Mouse (Mus musculus): ENCODE results near the gene Myo18b. TPM values are rescaled to one million over a fixed set of nuclear protein-coding genes. Genes with fewer than 3 reads are reported as not detected.
A peak's percentile ranks its signal among the peaks of the same experiment; 100 is the strongest.

Myo18b gene
- polyA plus RNA-seq, 1 experiment from 2014 or later, result 2.0 TPM

DNA sequence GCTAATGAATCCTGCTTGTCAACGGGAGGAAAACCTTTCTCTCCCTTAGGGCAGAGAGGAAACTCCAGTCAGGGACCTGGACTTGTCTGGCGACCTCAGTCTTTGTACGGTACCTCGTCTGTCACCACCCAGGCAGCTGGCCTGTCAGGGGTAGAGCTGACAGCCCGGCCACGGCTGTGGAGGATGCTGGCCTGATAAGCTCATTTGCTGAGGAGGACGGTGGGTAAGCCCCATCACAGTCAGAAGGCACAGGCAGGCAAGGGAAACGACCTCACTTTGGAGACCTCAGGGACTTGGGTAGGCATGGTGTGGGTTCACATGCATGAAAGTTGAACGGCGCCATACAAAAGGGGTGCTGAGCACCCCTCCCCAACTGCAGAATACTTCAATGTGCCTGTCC lies 140.6 kb downstream of the Myo18b start:
- Histone ChIP-seq H3K36me3 (ENCODE audit: control insufficient read depth, insufficient read depth, low read length) (no peaks in the 10 kb centered on the region), H3K4me2 (ENCODE audit: low read length) (no peak overlapping the region), H3K4me1 (ENCODE audit: control insufficient read depth, insufficient read depth, low read length) (peaks cover 6% of the 10 kb centered on the region), H3K9ac (ENCODE audit: low read depth, low read length) (no peak overlapping the region), H3K27ac (ENCODE audit: low read length) (peak overlapping the region; percentile 66; the same call in 1 of the 2 replicates), H3K27me3 (ENCODE audit: control insufficient read depth, insufficient read depth, low read depth, low read length) (no peaks in the 10 kb centered on the region), H3K4me3 (ENCODE audit: low read depth, low read length) (no peak overlapping the region), H3K9me3 (replicated peaks; ENCODE audit: control insufficient read depth, low read length, poor library complexity, severe bottlenecking) (no peaks in the 10 kb centered on the region)
- ATAC-seq, result peak; percentile 60
- WGBS, result 18% methylated on average over 10 of the region's 10 CpGs

GRCm38 (mm10) chr5:112749634-112750033 lies 146.5 kb downstream of the Myo18b start:
- H3K4me2 ChIP-seq (ENCODE audit: low read length), result no peak overlapping the region
- no peaks in the 10 kb centered on the region for H3K9me3 ChIP-seq (replicated peaks; ENCODE audit: control insufficient read depth, low read length, poor library complexity, severe bottlenecking)
- no peak overlapping the region for H3K4me3 ChIP-seq (ENCODE audit: low read depth, low read length)
- H3K36me3 ChIP-seq (ENCODE audit: control insufficient read depth, insufficient read depth, low read length), result no peaks in the 10 kb centered on the region
- WGBS, result 33% methylated on average over 5 of the region's 5 CpGs
- H3K9ac ChIP-seq (ENCODE audit: low read depth, low read length), result no peak overlapping the region
- peaks cover 25% of the 10 kb centered on the region for H3K4me1 ChIP-seq (ENCODE audit: control insufficient read depth, insufficient read depth, low read length)
- H3K27me3 ChIP-seq (ENCODE audit: control insufficient read depth, insufficient read depth, low read depth, low read length), result no peaks in the 10 kb centered on the region
- H3K27ac ChIP-seq (ENCODE audit: low read length), result peak overlapping the region; percentile 66
- peak; percentile 65 for ATAC-seq

DNA sequence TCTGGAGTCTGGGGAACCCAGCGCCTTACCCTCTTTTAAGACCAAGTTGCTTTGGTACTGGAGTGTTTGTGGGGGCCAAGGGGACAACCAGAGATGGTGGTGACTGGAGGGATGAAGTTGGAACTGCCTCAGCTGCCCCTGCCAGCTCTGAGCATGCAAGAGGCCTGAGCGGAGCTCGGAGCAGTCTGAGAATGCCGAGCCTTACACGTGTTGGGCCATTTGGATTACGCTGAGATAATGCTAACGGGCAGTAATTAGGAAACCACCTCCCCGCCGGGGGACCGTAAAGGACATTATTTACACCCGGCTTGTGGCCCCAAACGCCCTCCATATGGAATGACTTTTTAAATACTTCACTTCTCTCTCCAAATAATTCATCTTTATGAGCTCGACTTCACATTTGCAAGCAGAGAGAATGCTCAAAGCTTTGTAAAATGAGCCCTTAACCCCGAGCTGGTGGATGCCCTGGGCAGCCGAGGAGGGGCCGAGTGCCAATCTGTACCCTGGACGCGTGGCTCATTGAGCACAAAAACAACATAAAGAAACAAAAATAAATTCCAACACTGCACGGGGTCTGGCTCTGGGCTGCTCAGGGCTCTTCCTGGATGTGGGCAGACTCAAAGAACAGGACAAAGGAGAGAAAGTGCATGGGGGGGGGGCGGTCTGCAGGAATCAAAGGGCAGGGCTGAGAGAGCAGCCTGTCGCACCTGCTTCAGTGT lies 148.0 kb downstream of the Myo18b start:
- ATAC-seq, result peak; percentile 55; the same call in 1 of the 2 replicates
- H3K4me2 ChIP-seq (ENCODE audit: low read length), result no peak overlapping the region
- peak overlapping the region; percentile 70 for H3K27ac ChIP-seq (ENCODE audit: low read length)
- no peak overlapping the region for H3K4me3 ChIP-seq (ENCODE audit: low read depth, low read length)
- H3K9ac ChIP-seq (ENCODE audit: low read depth, low read length), result peak overlapping the region; percentile 15; the same call in 1 of the 2 replicates
- H3K36me3 ChIP-seq (ENCODE audit: control insufficient read depth, insufficient read depth, low read length), result no peaks in the 10 kb centered on the region
- no peaks in the 10 kb centered on the region for H3K9me3 ChIP-seq (replicated peaks; ENCODE audit: control insufficient read depth, low read length, poor library complexity, severe bottlenecking)
- H3K4me1 ChIP-seq (ENCODE audit: control insufficient read depth, insufficient read depth, low read length), result peaks cover 29% of the 10 kb centered on the region
- no peaks in the 10 kb centered on the region for H3K27me3 ChIP-seq (ENCODE audit: control insufficient read depth, insufficient read depth, low read depth, low read length)
- 18% methylated on average over 21 of the region's 21 CpGs for WGBS

DNA sequence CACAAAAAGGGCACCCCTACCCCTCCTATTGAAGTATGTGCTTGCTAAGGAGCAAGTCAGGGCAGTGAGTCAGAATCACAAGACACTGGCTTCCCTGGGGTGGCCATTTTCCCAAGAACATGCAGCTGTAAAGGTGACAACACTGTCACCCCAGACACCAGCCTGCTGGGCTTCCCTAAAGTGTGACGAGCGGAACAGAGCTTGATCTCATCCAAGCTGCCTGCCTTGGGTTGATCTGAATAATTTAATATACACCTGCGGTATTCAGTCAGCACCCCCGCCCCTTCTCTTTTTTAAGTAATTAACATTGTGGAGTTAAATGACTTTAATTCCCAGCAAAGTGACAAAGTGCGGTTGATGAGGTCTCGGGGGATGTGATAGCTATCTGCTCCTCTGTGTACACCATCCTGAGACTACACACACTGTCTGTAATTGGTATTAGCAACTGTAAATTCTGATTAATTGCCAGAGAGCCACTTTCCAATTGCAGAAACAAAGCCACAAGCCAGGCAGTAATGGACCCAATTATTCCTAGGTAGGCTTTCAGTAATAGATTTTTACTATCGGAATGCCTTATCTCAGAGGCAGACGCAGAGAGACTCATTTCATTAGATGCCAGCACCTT lies 148.7 kb downstream of the Myo18b start:
- Histone ChIP-seq H3K27me3 (ENCODE audit: control insufficient read depth, insufficient read depth, low read depth, low read length) (no peaks in the 10 kb centered on the region), H3K4me1 (ENCODE audit: control insufficient read depth, insufficient read depth, low read length) (peaks cover 30% of the 10 kb centered on the region), H3K27ac (ENCODE audit: low read length) (peak overlapping the region; percentile 70), H3K9ac (ENCODE audit: low read depth, low read length) (no peak overlapping the region; the same call in 1 of the 2 replicates), H3K9me3 (replicated peaks; ENCODE audit: control insufficient read depth, low read length, poor library complexity, severe bottlenecking) (no peaks in the 10 kb centered on the region), H3K4me3 (ENCODE audit: low read depth, low read length) (no peak overlapping the region), H3K36me3 (ENCODE audit: control insufficient read depth, insufficient read depth, low read length) (no peaks in the 10 kb centered on the region), H3K4me2 (ENCODE audit: low read length) (no peak overlapping the region)
- WGBS, result 42% methylated on average over 8 of the region's 8 CpGs
- ATAC-seq, result 0 out of 2 replicates have a peak, but pooled peaks have one; percentile 54

GRCm38 (mm10) chr5:112745176-112745575 lies 151.0 kb downstream of the Myo18b start:
- Histone ChIP-seq H3K27ac (ENCODE audit: low read length) (no peak overlapping the region), H3K4me2 (ENCODE audit: low read length) (no peak overlapping the region), H3K36me3 (ENCODE audit: control insufficient read depth, insufficient read depth, low read length) (no peaks in the 10 kb centered on the region), H3K4me1 (ENCODE audit: control insufficient read depth, insufficient read depth, low read length) (peaks cover 30% of the 10 kb centered on the region), H3K9me3 (replicated peaks; ENCODE audit: control insufficient read depth, low read length, poor library complexity, severe bottlenecking) (no peaks in the 10 kb centered on the region), H3K4me3 (ENCODE audit: low read depth, low read length) (no peak overlapping the region), H3K27me3 (ENCODE audit: control insufficient read depth, insufficient read depth, low read depth, low read length) (no peaks in the 10 kb centered on the region), H3K9ac (ENCODE audit: low read depth, low read length) (no peak overlapping the region)
- 66% methylated on average over 6 of the region's 6 CpGs for WGBS
- no peak for ATAC-seq

DNA sequence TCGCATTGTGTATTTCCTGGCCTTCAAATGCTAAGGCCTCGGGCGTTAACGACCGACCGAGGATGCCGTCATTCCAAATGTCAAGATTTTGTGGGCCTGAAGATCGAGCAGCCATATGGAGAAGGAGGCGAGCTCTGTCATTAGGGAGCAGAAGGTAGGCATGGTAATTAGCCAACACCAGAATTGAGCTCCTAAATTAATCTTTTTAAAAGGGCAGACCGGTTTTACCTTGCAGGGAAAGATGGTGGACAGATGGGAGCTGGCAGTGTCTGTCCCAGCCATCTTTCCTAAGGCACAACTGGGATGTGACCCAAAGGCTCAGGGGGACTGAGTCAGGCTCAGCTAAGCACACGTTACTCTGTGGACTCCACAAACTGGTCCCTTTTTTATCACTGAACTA lies 151.6 kb downstream of the Myo18b start:
- H3K27me3 ChIP-seq (ENCODE audit: control insufficient read depth, insufficient read depth, low read depth, low read length), result no peaks in the 10 kb centered on the region
- ATAC-seq, result no peak
- no peaks in the 10 kb centered on the region for H3K9me3 ChIP-seq (replicated peaks; ENCODE audit: control insufficient read depth, low read length, poor library complexity, severe bottlenecking)
- peaks cover 28% of the 10 kb centered on the region for H3K4me1 ChIP-seq (ENCODE audit: control insufficient read depth, insufficient read depth, low read length)
- H3K4me2 ChIP-seq (ENCODE audit: low read length), result no peak overlapping the region
- no peaks in the 10 kb centered on the region for H3K36me3 ChIP-seq (ENCODE audit: control insufficient read depth, insufficient read depth, low read length)
- no peak overlapping the region for H3K9ac ChIP-seq (ENCODE audit: low read depth, low read length)
- no peak overlapping the region for H3K27ac ChIP-seq (ENCODE audit: low read length)
- no peak overlapping the region for H3K4me3 ChIP-seq (ENCODE audit: low read depth, low read length)
- WGBS, result 73% methylated on average over 11 of the region's 11 CpGs

GRCm38 (mm10) chr5:112743121-112743520 lies 153.0 kb downstream of the Myo18b start:
- Histone ChIP-seq H3K27ac (ENCODE audit: low read length) (peak overlapping the region; percentile 47; the same call in 1 of the 2 replicates), H3K36me3 (ENCODE audit: control insufficient read depth, insufficient read depth, low read length) (no peaks in the 10 kb centered on the region), H3K4me2 (ENCODE audit: low read length) (no peak overlapping the region), H3K9me3 (replicated peaks; ENCODE audit: control insufficient read depth, low read length, poor library complexity, severe bottlenecking) (no peaks in the 10 kb centered on the region), H3K4me1 (ENCODE audit: control insufficient read depth, insufficient read depth, low read length) (peaks cover 21% of the 10 kb centered on the region), H3K4me3 (ENCODE audit: low read depth, low read length) (no peak overlapping the region), H3K9ac (ENCODE audit: low read depth, low read length) (peak overlapping the region; percentile 6; the same call in 1 of the 2 replicates), H3K27me3 (ENCODE audit: control insufficient read depth, insufficient read depth, low read depth, low read length) (no peaks in the 10 kb centered on the region)
- ATAC-seq, result no peak
- WGBS, result 40% methylated on average over 9 of the region's 9 CpGs

- H3K4me2 ChIP-seq (ENCODE audit: low read length), result no peak overlapping the region
- WGBS, result 67% methylated on average over 12 of the region's 12 CpGs
- H3K27me3 ChIP-seq (ENCODE audit: control insufficient read depth, insufficient read depth, low read depth, low read length), result no peaks in the 10 kb centered on the region
- no peaks in the 10 kb centered on the region for H3K36me3 ChIP-seq (ENCODE audit: control insufficient read depth, insufficient read depth, low read length)
- no peak overlapping the region for H3K9ac ChIP-seq (ENCODE audit: low read depth, low read length)
- H3K4me1 ChIP-seq (ENCODE audit: control insufficient read depth, insufficient read depth, low read length), result peaks cover 5% of the 10 kb centered on the region; the same call in 1 of the 2 replicates
- peak; percentile 64; the same call in 1 of the 2 replicates for ATAC-seq
- no peaks in the 10 kb centered on the region for H3K9me3 ChIP-seq (replicated peaks; ENCODE audit: control insufficient read depth, low read length, poor library complexity, severe bottlenecking)
- no peak overlapping the region for H3K4me3 ChIP-seq (ENCODE audit: low read depth, low read length)
- H3K27ac ChIP-seq (ENCODE audit: low read length), result no peak overlapping the region
Measured at GRCm38 (mm10) chr5:112740651-112741050, 155.5 kb downstream of the Myo18b start.

DNA sequence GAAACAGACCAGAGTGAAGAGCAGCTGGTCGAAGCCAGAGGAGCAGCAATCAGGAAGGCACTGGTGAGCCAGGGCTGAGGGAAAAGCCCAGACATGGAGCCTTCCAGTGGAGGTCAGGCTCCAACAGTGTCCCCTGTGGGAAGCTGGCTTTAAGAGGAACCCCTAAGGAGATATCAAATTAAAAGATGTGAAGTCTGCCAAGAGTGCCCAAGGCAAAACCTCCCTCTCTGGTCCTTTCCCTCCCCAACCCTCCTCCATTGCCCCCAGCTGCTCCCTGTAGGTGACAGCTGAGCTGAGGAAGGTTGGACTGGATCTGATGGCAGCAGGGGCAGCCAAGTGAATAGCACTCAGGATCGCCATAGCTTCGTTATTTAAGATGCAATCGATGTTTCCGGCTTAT lies 161.1 kb downstream of the Myo18b start:
- Histone ChIP-seq H3K27me3 (ENCODE audit: control insufficient read depth, insufficient read depth, low read depth, low read length) (no peaks in the 10 kb centered on the region), H3K4me3 (ENCODE audit: low read depth, low read length) (no peak overlapping the region), H3K4me2 (ENCODE audit: low read length) (no peak overlapping the region), H3K4me1 (ENCODE audit: control insufficient read depth, insufficient read depth, low read length) (no peaks in the 10 kb centered on the region), H3K27ac (ENCODE audit: low read length) (no peak overlapping the region), H3K9ac (ENCODE audit: low read depth, low read length) (no peak overlapping the region), H3K9me3 (replicated peaks; ENCODE audit: control insufficient read depth, low read length, poor library complexity, severe bottlenecking) (no peaks in the 10 kb centered on the region), H3K36me3 (ENCODE audit: control insufficient read depth, insufficient read depth, low read length) (no peaks in the 10 kb centered on the region)
- ATAC-seq, result no peak
- 70% methylated on average over 5 of the region's 5 CpGs for whole genome bisulfite sequencing
